Mouse (Mus musculus) regulatory T cell (primary cell): ENCODE data around the gene Snx9.

ENCODE experiments used
- in situ Hi-C: fragments of 300-600 bp; cut with MboI, MseI; formaldehyde crosslinking; loops from one replicate; pipeline ENCODE4 v1.15.1; 2025; ENCODE audit warnings: high pct_unique_total_duplicates

Snx9 gene

DNA sequence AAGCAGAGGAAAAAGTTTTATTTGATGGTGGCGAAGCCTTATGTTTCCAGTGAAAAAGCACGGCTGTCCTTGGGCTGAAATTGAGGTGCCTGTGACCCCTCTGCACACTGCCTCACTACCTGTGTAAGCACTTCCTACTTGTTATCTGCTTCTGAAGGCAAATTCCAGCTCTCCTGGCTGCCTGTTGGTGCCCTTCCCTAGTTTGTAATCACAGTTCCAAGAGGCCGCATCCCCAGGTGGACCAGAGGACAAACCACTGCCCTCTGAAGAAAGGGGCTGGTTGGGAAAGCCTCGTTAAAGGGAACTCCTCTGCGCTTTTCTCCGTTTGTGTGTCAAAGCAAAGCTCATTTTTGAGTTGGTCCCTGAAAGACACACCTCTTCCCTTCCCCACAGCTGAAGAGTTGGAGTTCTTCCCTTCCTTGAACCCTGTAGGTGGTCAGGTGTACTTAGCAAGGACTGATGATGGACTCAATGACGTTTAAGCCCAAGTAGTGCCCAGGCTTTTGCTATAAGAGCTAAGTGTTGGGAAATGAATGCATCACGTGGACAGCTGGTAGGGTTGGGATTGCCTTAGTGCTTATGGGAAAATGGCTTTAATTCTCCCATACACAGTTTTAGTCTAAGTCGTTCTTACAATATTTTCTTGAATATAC, 2.0 kb downstream of the Snx9 start:
- in situ Hi-C loops, result loop anchor here (10.0 kb wide), 1 partner anchor 48 kb away; no protein-coding TSS in a partner anchor

DNA sequence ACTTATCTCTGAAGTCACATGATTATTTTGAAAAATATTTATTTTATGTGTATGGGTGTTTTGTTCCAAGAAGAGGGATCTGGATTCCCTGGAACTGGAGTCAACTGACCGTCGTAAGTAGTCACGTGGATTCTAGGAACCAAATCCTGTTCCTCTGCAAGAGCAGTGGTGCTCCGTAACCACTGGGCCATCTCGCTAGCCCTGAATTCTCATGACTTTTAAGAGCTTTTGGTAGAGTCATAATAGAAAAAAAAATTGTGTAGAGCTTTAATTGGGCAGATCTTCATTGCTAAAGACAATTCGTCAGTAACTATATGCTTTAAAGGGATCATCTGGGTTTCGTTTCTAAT, 2.5 kb downstream of the Snx9 start:
- in situ Hi-C loops, result loop anchor here (10.0 kb wide), 1 partner anchor 49 kb away; no protein-coding TSS in a partner anchor

DNA sequence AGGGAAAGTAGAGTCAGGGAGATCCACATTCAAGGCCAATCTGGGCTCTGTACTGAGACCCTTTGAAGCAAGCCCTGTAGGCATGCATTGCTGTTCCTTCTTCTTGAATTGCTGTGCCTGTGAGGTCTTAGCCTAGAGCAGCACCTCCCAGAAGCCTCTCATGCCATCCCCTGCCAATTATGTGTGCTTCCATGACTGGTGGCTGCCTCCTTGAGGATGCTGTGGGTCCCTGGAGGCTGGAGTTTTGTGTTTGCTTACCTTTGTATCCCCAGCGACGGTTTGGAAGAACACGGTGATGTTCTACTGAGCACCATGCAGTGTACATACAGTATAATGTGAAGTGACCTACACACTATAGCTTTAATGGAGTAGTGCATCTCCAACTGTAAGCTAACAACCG, 4.2 kb downstream of the Snx9 start:
- in situ Hi-C loops, result loop anchor here (10.0 kb wide), 1 partner anchor 51 kb away; no protein-coding TSS in a partner anchor

DNA sequence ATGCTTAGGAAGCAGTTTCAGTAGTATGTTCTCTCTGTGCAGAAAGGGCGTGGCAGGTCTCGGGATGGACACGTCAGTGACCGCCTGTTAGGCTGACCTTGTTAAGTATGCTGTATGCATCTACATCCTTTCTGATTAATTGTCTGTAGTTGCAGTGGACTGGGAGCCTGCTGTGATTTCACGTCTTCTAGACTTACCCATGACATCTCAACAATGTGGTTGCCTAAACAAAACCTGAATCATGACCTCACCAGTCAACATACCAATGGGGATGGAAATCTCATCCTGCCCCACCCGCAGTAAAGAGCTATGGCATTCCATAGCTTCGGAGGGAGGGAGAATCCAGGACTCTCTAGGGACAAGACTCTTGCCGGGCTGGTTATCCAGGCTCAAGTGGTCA, 5.0 kb downstream of the Snx9 start:
- in situ Hi-C loops, result loop anchor here (10.0 kb wide), 1 partner anchor 51 kb away; no protein-coding TSS in a partner anchor

DNA sequence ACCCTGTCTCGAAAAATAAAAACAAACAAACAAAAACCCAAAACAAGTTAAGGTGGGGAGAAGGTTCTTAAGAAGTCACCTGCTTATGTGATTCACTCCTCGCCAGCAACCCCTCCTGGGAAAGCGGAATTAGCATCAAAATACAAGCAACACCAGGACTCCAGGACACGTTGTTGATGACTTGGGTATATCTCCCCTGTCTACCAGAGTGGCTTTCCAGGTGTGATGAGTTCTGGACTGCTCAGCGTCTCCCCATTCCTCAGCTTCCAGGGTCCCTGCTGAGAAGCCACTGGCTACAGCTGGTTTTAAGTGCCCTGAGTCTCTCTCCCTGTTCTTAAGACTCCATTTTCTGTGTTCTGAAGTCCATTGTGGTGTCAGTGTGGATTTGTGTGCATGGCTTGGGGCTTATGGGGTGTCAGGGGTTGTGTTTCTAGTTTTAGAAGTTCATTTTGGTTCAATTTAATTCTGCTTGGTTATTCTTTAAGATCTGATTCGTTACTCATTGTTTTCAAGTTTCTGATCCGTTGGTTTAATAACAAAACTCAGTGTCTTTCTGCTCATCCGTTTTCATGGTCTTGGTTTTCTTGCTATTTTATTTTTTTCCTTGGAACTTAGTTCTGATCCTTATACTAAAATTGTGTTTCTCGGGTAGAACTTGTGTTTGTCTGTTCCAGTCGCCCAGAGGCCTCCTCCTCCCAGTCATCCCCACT, 7.7 kb downstream of the Snx9 start:
- in situ Hi-C loops, result loop anchor here (10.0 kb wide), 1 partner anchor 54 kb away; no protein-coding TSS in a partner anchor

DNA sequence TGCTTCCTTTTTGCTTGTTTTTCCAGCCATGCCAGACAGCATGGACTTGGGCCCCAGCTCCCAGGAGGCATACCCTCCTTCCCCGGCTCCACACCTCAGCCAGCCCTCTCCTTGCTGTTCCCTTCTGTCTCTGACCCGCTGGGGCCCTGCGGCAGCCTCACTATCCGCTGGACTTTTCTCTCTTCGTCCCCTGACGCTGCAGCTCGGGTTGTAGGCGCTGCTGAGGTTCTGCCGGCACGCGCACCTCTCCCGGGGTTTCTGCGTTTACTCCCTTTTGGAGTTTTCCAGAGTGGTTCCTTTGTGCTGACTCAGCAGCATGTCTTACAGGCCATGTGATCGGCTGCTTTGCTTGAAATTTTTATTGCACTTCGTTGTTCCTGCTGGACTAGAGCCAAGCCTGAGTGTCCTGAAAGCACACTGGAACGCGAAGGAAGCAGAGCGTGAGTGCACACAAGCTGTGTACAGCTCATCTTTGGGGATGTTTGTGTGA, 8.3 kb downstream of the Snx9 start:
- in situ Hi-C loops, result loop anchor here (10.0 kb wide), 1 partner anchor 55 kb away; no protein-coding TSS in a partner anchor

DNA sequence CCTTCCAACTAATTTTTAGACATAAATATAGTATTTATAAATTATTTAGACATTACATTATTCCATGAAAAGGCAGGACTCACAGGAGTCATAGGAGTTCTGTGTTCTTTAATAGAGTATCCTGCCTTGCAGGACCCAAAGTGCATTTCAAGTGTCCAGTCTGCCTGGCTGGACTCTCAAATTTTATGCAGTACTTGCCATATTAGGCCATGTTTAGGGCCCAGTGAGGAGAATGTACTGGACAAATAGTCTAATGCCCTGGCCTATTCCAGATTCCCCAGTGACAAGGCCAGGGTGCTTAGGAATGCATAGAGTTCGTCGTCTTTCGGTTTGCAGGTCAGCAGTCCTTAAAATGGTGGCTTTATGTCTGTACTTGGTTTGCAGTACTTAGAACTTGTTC, 8.9 kb downstream of the Snx9 start:
- in situ Hi-C loops, result no loop called here

DNA sequence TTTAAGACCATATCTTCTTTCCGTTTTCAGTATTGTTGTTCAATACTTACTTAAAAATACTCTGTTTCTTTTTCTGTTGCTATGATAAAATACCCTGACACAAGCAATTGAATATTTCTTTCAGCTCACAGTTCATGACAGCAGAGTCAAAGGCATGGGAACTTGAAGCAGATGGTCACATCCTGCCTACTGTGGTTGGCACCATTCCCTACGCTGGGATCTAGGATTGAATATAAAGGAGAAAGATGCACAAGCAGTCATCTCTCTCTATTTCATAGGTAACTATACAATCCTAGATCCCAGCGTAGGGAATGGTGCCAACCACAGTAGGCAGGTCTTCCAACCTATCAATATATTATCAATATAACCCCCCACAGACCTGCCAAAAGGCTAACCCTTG, 9.3 kb downstream of the Snx9 start:
- in situ Hi-C loops, result no loop called here

DNA sequence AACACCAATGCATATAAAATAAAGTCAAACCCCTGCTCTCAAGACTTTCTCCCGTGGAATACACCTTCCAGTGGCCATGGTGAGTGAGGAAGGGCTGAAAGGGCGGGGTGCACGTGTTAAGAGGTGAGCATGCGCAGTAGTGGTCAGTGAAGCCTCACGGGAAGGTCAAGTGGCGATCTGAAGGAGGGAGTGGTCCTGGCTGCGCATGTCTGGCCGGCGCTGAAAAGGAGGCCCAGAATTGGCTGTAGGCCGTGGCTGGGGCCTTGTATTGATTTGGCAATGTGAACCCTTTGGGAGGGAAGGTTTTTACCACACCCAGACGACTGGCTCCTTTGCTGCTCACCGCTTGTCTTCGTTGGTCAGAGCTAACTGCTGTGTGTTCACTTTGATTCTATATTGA, 12.8 kb downstream of the Snx9 start:
- in situ Hi-C loops, result no loop called here

DNA sequence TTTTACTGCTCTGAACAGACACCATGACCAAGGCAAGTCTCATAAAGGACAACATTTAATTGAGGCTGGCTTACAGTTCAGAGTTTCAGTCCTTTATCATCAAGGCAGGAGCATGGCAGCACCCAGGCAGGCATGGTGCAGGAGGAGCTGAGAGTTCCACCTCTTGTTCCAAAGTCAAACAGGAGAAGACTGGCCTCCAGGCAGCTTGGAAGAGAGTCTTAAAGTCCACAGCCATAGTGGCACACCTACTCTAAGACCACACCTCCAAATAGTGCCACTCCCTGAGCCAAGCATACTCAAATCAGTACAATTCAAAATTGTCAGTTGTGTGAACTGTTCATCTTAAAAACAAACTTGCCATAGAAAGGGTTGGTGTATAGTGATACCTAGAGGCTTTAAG, 14.4 kb downstream of the Snx9 start:
- in situ Hi-C loops, result no loop called here

DNA sequence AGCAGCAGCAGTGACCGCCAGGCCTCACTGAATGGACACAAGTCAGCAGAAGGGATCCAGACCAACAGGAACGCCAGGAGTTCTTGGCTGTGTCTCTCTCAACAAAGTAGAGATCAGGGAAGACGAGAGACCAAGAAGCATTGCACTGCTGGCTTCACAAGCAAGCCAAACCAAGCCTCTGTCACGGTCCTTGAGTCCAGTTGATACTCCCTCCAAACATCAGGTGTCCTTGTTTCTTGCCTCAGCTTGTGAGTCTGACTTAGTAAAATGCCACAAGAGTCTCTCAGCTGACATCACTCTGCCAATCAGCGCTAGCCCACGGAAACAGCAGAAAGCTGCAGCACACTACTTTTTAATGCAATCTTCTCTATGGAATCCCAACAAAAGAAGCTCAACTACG, 15.3 kb downstream of the Snx9 start:
- in situ Hi-C loops, result no loop called here

DNA sequence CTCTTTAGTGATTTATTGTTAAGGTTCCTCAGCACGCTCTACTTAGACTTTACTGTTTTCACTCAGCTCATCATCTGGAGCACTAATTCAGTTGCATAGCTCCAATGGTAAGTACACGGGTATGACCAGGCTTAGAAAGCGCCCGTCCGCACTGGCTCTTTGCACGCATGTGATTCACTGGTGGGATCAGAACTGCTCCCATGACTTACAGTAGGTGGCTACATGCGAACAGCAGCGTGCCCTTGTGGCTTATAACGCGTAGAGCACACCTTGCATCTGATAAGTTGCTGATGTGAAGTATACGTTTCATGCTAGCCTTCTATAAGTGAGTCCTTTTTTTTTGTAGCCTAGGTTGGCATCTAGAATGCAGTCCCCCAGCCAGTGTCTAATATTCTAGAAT, 16.1 kb downstream of the Snx9 start:
- in situ Hi-C loops, result no loop called here

DNA sequence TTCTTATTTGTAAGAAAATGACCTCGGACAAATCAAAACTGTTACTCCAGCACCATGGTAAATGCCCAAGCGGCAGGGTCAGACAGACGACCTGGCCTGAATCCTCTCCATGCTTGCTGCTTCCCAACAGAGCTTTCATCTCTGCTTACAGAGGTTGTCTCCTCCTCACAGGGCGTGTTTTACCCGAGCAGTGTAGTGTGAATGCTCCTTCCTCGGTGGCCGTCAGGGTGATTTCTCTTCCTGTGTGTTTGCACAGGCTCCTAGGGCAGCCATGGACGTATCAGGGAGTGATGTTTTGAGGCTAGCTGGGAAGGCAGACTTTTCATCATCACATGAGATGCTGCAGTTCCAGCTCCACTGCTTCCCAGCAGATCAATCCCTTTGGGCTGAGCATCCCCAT, 17.1 kb downstream of the Snx9 start:
- in situ Hi-C loops, result no loop called here

DNA sequence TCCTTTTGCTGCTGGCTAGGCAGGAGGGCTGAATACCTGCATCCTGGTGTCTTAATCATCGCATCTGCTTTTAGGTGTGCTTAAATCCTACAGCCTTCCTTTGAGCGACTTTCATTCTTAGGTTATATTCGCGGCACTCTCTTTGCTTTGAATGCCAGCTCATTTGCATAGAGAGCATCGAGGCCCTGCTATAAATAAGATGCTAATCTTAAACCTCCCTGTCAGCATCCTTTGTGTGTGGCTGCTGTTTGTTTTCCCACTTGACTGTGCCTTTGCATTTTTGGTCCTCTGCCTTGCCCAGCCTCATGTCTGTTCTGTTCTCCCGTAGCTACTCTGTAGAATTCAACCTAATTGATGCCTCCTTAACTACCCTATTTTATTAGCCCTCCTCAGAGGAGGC, 21.2 kb downstream of the Snx9 start:
- in situ Hi-C loops, result no loop called here

DNA sequence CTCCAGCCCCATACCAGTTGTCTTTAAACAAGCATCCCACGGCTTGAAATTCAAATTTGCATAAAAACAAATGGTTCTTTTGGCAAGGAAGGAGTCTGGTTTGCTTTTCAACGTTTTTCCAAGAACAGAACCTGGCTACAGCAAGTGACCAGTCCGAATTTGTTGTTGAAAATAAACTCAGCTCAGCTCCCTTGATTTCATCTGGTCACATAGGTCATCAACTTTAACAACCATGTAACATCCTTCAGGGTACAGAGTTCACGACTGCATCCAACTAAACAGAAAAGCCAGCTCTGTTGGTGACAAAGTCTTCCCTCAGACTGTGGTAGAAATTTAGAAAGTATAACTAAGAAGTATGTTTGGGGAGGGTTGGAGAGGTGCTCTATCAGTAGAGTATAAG, 21.7 kb downstream of the Snx9 start:
- in situ Hi-C loops, result no loop called here

DNA sequence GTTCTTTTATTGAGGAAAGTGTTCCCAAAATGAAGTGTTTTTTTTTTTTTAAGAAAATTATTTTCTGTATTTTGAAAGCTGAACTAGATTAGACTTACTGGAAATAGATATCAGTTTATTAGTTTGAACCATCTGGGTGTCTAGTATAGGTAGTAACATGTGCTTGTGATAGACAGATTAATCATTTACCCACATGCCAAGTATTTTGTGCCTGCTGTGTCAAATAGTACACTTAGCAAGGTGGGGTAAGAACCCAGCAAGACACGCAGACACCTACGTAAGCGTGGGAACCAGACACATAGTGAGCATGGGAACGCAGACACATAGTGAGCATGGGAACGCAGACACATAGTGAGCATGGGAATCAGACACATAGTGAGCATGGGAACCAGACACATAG, 22.6 kb downstream of the Snx9 start:
- in situ Hi-C loops, result no loop called here

DNA sequence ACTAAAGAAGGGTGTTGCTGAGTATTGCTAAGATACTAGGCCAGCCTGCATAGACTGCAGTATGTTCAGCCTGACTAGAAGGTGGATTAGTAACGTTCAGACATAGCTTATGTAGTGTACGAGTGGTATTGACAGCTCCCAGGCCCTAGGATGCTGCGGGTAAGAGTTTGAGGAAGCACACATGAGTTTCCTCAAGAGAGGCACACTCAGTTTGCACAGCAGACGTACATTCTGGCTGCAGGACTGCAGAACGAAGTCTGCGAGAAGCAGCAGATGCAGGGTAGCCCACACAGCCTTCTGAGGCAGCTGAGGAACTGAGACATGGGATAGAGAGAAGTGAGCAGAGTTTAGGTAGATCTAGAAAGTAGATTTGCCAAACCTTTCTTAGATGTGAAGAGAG, 26.3 kb downstream of the Snx9 start:
- in situ Hi-C loops, result no loop called here

DNA sequence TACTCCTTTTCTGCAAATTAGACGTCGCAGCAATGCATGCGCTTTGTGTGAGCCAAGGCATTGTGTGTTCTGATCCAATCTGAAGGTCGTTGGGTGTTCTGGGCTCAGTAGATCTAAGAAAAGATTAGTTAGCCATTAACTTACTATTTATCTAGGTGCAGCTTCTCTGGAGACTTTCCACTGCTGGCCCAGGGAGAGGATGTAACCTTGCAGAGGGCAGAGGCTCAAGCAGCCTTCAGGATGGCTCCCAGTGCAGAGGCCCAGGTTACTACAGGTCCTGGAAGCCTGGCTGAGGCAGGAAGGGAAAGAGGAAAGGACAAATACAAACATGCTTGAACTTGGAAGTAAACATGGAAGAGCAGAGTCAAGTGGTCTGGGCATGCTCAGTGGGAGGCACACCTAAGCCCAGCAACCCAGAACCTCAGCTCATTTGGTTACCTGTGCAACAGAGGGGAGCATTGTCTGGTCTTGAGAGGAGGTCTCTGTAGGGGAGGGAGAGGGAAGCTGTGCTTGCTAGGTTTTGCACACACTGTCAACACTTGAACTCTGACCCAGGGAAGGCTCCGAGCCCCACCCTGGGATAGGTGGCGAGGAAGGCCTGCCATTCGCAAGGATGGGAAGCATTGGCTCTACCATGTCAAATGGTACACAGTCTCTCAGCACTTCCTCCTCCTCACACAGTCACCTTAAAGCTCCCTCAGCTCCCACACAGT, 27.3 kb downstream of the Snx9 start:
- in situ Hi-C loops, result no loop called here

DNA sequence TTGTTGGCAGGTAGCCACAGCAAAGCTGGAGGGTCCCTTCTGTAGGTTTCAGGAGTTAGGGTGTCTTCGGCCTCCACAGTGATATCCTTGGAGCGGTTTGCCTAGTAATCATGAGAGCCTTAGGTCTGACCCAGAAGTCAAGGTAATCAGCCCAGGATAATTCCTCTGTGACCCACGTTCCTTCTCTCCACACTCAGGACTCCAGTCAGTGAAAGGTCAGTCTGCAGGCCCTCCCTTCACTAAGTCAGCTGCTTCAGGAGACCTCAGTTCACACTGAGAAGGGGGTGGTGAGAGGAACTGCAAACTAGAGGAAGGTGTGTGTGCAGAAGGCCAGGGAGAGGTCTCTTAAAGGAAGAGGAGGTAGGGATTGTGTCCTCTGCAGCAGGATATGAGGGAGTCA, 28.3 kb downstream of the Snx9 start:
- in situ Hi-C loops, result no loop called here

DNA sequence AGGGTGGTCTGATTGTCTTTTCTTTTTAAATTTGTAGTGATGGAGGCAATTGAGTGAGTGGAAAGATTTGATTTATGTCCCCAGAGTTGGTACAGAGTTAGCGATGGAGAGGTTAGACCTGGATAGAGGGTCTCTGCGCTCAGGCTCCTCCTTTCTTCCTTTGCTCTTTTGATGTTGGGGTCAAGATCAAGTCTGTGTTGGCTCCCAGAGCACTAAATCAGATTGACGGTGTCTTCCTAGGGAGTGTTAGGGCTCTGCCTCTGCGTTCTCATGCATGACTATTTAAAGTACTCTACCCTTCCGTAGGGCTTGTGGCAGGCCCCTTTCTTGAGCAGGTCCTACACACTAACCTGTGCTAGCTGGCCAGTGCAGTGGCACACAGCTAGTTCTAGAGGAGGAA, 28.9 kb downstream of the Snx9 start:
- in situ Hi-C loops, result no loop called here

DNA sequence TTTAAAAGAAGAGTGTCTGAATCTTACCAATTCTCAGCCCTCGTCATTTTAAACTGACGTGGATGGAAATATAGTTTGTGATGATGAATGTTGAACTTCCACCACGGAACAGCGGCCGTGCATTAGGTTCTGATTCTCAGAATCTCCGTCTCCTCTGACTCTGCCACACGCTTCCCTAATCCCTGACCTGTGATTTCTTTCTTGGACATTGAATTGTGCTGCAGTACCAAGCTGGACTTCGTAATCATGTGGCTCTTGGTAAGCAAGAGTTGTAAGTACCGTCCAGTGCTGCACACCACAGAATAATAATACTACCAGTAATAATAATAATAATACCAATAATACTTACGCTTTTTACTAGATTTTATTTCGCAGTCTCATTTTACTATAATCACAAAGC, 29.6 kb downstream of the Snx9 start:
- in situ Hi-C loops, result no loop called here

DNA sequence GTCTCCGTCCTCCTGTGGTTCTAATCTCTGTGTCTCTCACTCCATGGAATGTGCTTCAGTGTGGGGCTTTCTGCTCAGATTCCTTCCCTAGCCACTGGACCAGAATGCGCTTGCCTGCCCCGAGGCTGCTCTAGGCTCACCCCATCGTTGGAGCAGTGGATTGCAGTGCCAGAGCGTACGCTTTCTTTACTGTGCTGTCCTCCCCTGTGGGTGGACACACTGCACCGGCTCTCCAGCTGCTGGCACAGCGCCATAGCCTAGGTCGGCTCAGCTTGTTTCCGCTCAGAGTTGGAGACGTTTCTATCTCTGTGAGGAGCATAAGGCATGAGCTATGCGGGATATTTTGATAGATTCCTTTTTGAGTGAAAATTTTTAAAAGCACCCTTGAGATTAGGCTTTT, 31.4 kb downstream of the Snx9 start:
- in situ Hi-C loops, result no loop called here

DNA sequence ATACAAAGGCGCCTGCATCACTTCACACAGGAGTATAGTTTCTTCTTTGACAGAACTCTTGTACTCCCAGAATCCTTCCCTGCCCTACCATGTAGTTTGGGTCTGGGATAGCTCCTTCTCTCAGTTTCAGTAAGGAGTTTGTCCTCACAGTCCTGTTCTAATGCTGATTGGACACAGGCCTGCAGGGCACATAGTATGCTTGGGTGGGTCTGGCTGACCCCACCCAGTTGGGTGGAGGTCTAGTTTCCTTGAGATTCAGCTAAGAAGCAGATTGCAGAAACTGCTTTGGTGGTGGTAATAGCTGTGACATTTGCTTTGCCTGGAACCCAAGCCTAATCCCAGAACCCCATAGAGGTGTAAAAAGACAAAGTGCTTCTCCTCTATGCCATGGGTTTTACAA, 33.4 kb downstream of the Snx9 start:
- in situ Hi-C loops, result no loop called here
